Mouse (Mus musculus) hindbrain, postnatal 0 days (tissue): ENCODE results near the gene Mark2. TPM values are rescaled to one million over a fixed set of nuclear protein-coding genes. Genes with fewer than 3 reads are reported as not detected.

Experiments used
- ATAC-seq: fragments of 200-750 bp; cut with Nextera tagmentation; 2 replicates; pipeline ENCODE4 v1.8.0; 2017; ENCODE audit warnings: mild to moderate bottlenecking, moderate TSS enrichment, moderate library complexity
- DNase-seq: peaks from one replicate; pipeline ENCODE4 v3.0.0-alpha.2; 2015; ENCODE audit warnings: low spot score
- H3K27ac ChIP-seq: fragments of 300-500 bp; sonication (generic); 2 replicates; pipeline ENCODE4 v1.5.1; 2014; ENCODE audit warnings: mild to moderate bottlenecking
- H3K27me3 ChIP-seq: fragments of 300-500 bp; sonication (generic); 2 replicates; pipeline ENCODE4 v1.6.1; 2014; ENCODE audit warnings: low read length, mixed read lengths; ENCODE audit not compliant: insufficient read depth
- H3K36me3 ChIP-seq: fragments of 300-500 bp; sonication (generic); 2 replicates; pipeline ENCODE4 v1.6.1; 2014; ENCODE audit warnings: low read length, mixed read lengths; ENCODE audit not compliant: insufficient read depth
- H3K4me1 ChIP-seq: fragments of 300-500 bp; sonication (generic); 2 replicates; pipeline ENCODE4 v1.6.1; 2014; ENCODE audit warnings: antibody characterized with exemption, low read length, mixed read lengths; ENCODE audit not compliant: insufficient read depth
- H3K4me2 ChIP-seq: fragments of 300-500 bp; sonication (generic); 2 replicates; pipeline ENCODE4 v1.6.1; 2014; ENCODE audit warnings: low read depth, mild to moderate bottlenecking, low read length, moderate library complexity, mixed read lengths
- H3K4me3 ChIP-seq: fragments of 300-500 bp; sonication (generic); 2 replicates; pipeline ENCODE4 v1.5.1; 2014; ENCODE audit warnings: low read length
- H3K9ac ChIP-seq: fragments of 300-500 bp; sonication (generic); replicated peaks from 2 replicates; pipeline ENCODE4 v1.6.1; 2014; ENCODE audit warnings: mild to moderate bottlenecking, low read length, moderate library complexity, mixed read lengths
- H3K9me3 ChIP-seq: fragments of 300-500 bp; sonication (generic); 2 replicates; pipeline ENCODE4 v1.6.1; 2016; ENCODE audit warnings: low read length, mixed read lengths
- CTCF ChIP-seq: IDR thresholded peaks from 2 replicates; pipeline ENCODE4 v1.5.1; 2016; ENCODE audit warnings: antibody characterized with exemption, control low read depth, low read depth
- whole genome bisulfite sequencing: fragments of 180-500 bp; shearing (Covaris S2); extraction: QIAGEN DNeasy Blood & Tissue Kit; methylation state at CpG from one replicate; pipeline ENCODE4 v1.1.7; 2014; 5-methylcytosine and 5-hydroxymethylcytosine counted together
- polyA plus RNA-seq: library from polyadenylated mRNA; unstranded; fragments of >200 nt; fragmentation: Nextera tagmentation; extraction: Ambion mirVana; gene quantifications from 2 replicates; pipeline ENCODE4 v1.2.1, GENCODE M21; 2015
- total RNA-seq: library from RNA; depleted of rRNA; stranded (reverse); fragments of >200 nt; gene quantifications from 2 replicates; pipeline ENCODE4 v1.2.3, GENCODE M21; 2014

Gene Mark2
- total and polyA plus RNA-seq, 2 experiments from 2014 or later: 31.4 to 39.9 TPM

- H3K9ac ChIP-seq: no peak overlapping the region; the same call in 1 of the 2 replicates
- H3K27me3 ChIP-seq: no peaks in the 10 kb centered on the region
- H3K4me2 ChIP-seq: no peak overlapping the region
- H3K36me3 ChIP-seq: peaks cover 5% of the 10 kb centered on the region; the same call in 1 of the 2 replicates
- ATAC-seq: peak; percentile 94
- H3K4me3 ChIP-seq: no peak overlapping the region
- H3K4me1 ChIP-seq: peaks cover 11% of the 10 kb centered on the region; the same call in 1 of the 2 replicates
- peak overlapping the region; percentile 59; the same call in 1 of the 2 replicates for H3K27ac ChIP-seq
- no peak for TF ChIP-seq CTCF
- peak; percentile 79 for DNase-seq
- H3K9me3 ChIP-seq: no peaks in the 10 kb centered on the region
Measured at GRCm38 (mm10) chr19:7299052-7299451, 42.6 kb downstream of the Mark2 start.

- TF ChIP-seq CTCF: no peak
- no peak overlapping the region for H3K4me3 ChIP-seq
- H3K9me3 ChIP-seq: no peaks in the 10 kb centered on the region
- no peak overlapping the region for H3K27ac ChIP-seq
- 92% methylated on average over 4 of the region's 4 CpGs for WGBS
- no peak overlapping the region for H3K4me2 ChIP-seq
- peaks cover 16% of the 10 kb centered on the region; the same call in 1 of the 2 replicates for H3K4me1 ChIP-seq
- ATAC-seq (no peak), DNase-seq (no peak)
- peaks cover 5% of the 10 kb centered on the region; the same call in 1 of the 2 replicates for H3K36me3 ChIP-seq
- no peaks in the 10 kb centered on the region for H3K27me3 ChIP-seq
- no peak overlapping the region for H3K9ac ChIP-seq
Measured at GRCm38 (mm10) chr19:7295959-7296358, 45.7 kb downstream of the Mark2 start.

DNA sequence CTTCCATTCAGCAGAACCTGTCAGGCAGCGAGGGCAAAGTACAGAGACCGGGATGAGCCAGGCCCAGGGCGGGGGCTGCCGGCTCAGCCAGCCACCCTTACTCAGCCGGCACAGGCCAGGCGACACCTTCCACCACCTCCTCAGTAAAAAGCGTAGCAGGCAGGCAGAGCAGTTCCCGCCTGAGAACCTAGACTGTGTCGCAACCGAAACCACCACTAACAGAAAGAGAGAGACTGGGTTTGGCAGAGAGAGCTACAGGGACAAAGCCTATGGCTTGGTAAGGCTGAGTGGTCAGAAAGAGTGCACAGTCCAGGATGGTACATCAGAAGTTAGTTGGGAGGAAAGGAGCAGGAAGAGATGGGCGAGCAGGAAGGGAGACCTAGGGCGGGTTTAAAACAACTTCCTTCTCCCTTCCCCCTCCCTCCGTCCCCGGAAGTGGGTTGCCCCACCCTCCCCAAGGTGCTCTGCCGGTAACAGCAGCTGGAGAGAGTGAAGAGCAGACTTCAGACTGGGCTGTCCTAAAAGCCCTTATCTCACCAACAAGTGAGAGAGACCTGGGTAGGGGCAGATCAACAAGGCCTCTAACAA is 46.5 kb downstream of the Mark2 start:
- DNase-seq: no peak
- Histone ChIP-seq H3K27me3 (no peaks in the 10 kb centered on the region), H3K4me2 (no peak overlapping the region), H3K4me1 (peaks cover 16% of the 10 kb centered on the region; the same call in 1 of the 2 replicates), H3K4me3 (no peak overlapping the region), H3K36me3 (peaks cover 7% of the 10 kb centered on the region; the same call in 1 of the 2 replicates), H3K9ac (0 out of 2 replicates have a peak overlapping the region, but pooled peaks have one; percentile 10), H3K27ac (peak overlapping the region; percentile 48; the same call in 1 of the 2 replicates), H3K9me3 (no peaks in the 10 kb centered on the region)
- WGBS: 82% methylated on average over 15 of the region's 15 CpGs
- ATAC-seq: no peak
- no peak for TF ChIP-seq CTCF

- no peak for TF ChIP-seq CTCF
- H3K4me3 ChIP-seq: no peak overlapping the region
- peaks cover 14% of the 10 kb centered on the region; the same call in 1 of the 2 replicates for H3K4me1 ChIP-seq
- DNase-seq: no peak
- no peaks in the 10 kb centered on the region for H3K27me3 ChIP-seq
- H3K4me2 ChIP-seq: no peak overlapping the region
- 70% methylated on average over 8 of the region's 8 CpGs for WGBS
- H3K9ac ChIP-seq: no peak overlapping the region
- H3K27ac ChIP-seq: no peak overlapping the region
- no peaks in the 10 kb centered on the region for H3K9me3 ChIP-seq
- H3K36me3 ChIP-seq: peaks cover 10% of the 10 kb centered on the region; the same call in 1 of the 2 replicates
- ATAC-seq: no peak
Measured at GRCm38 (mm10) chr19:7294098-7294876, 47.4 kb downstream of the Mark2 start.

- Histone ChIP-seq H3K4me1 (0 out of 2 replicates have a peak, but pooled peaks cover 11% of the 10 kb centered on the region), H3K9me3 (no peaks in the 10 kb centered on the region), H3K27me3 (no peaks in the 10 kb centered on the region), H3K27ac (peak overlapping the region; percentile 59; the same call in 1 of the 2 replicates), H3K9ac (no peak overlapping the region), H3K4me3 (no peak overlapping the region), H3K4me2 (no peak overlapping the region), H3K36me3 (peaks cover 18% of the 10 kb centered on the region; the same call in 1 of the 2 replicates)
- ATAC-seq (peak; percentile 63; the same call in 1 of the 2 replicates), DNase-seq (peak; percentile 26)
- 64% methylated on average over 7 of the region's 7 CpGs for WGBS
- TF ChIP-seq CTCF: no peak
Measured at GRCm38 (mm10) chr19:7291958-7292709, 49.5 kb downstream of the Mark2 start.

DNA sequence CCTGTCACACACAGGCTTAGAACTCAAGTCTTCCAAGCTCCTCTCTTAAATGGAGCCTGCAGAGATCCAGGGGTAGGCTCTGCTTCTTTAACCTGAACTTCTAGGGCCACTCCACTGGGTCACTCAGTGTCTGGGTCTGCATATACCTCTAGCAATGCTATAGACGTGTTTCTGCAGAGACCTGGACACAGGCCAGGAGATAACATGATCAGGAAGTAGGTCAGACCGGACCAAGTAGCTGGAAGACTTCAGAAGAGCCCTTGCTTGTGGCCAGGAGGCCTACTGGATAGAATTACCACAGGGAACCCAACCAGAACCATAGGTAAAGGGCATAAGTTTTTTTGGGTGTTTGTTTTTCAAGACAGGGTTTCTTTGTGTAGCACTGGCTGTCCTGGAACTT is 51.9 kb downstream of the Mark2 start:
- no peaks in the 10 kb centered on the region for H3K27me3 ChIP-seq
- H3K9ac ChIP-seq: no peak overlapping the region
- H3K4me2 ChIP-seq: no peak overlapping the region
- peaks cover 32% of the 10 kb centered on the region; the same call in 1 of the 2 replicates for H3K36me3 ChIP-seq
- DNase-seq (no peak), ATAC-seq (no peak)
- H3K27ac ChIP-seq: no peak overlapping the region
- no peak for TF ChIP-seq CTCF
- WGBS: 64% methylated on average over 2 of the region's 2 CpGs
- H3K4me3 ChIP-seq: no peak overlapping the region
- 0 out of 2 replicates have a peak, but pooled peaks cover 11% of the 10 kb centered on the region for H3K4me1 ChIP-seq
- H3K9me3 ChIP-seq: no peaks in the 10 kb centered on the region
